Mouse (Mus musculus) cerebral cortex, adult 2 months (tissue): ENCODE data around the gene Btaf1.

ENCODE experiments used
- WGBS: fragments of 180-500 bp; shearing (Covaris S2); methylation state at CpG from one replicate; pipeline ENCODE4 v1.1.7; 2018; 5-methylcytosine and 5-hydroxymethylcytosine counted together

The Btaf1 gene

DNA sequence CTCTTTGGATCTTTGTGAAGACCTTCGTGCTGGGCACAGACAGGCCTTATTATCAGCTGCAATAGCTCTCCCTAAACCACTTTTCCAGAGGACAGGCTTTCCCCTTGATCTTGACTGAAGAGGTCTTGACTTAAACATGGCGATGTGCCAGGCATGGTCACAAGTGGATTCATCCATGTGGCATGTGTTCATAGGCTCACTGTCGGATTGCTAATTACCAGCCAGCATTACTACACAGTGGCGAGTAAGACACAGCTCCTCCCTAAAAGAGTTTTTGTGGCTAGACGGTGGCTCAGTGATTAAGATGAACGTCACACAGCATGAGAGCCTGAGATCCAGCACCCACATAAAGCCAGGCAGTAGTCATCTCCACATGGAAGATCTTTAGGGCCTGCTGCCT is 103.9 kb downstream of the Btaf1 start:
- WGBS = 52% methylated on average over 6 of the region's 6 CpGs

DNA sequence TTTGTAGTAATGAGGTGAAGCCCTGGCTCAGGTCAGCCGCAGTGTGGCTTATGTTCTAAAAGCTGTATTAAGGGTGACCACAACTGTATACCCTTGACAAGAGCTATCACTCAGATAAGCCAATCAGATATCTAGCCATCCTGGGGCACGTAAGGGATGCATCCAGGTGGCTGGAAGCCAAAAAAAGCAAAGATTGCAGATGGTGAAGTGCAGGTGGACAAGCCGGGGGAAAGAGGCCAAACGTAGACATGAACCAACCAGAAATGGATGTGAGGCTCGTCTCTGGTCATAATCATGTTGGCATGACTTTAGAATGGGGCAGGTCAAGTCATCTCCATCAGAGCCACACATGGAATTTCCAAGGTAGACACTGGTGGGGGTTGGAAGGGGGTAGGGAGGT is 105.6 kb downstream of the Btaf1 start:
- WGBS = 71% methylated on average over 5 of the region's 5 CpGs

GRCm38 (mm10) chr19:37032364-37032763 is 106.5 kb downstream of the Btaf1 start:
- WGBS = 51% methylated on average over 2 of the region's 2 CpGs

DNA sequence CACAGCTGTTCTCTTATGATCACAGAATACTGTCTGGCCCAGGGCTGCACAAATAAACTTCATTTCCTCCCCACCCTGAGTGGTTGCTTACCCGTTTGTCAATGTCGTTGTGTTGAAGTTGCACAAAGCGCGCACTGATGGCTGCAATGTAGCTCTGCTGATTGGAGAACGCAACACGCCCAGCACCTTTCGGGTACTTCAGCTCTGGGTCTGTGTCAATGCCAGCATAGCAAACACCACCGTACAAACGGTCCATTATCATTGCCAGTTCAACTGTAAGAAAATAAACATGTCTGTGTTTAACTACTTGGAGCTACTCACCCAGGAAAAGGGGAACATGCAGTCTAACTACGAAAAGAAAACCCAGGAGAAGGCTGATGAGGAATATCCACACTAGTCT is 118.6 kb downstream of the Btaf1 start:
- WGBS = 55% methylated on average over 10 of the region's 10 CpGs

- 81% methylated on average over 6 of the region's 6 CpGs for WGBS
Observed at GRCm38 (mm10) chr19:37048507-37048906, 122.6 kb downstream of the Btaf1 start.

- 59% methylated on average over 4 of the region's 4 CpGs for WGBS
Observed at GRCm38 (mm10) chr19:37050643-37051345, 124.9 kb downstream of the Btaf1 start.

- 43% methylated on average over 4 of the region's 4 CpGs for WGBS
Observed at GRCm38 (mm10) chr19:37055976-37056556, 130.2 kb downstream of the Btaf1 start.

- WGBS = 55% methylated on average over 8 of the region's 8 CpGs
Observed at GRCm38 (mm10) chr19:37057161-37057905, 131.5 kb downstream of the Btaf1 start.

DNA sequence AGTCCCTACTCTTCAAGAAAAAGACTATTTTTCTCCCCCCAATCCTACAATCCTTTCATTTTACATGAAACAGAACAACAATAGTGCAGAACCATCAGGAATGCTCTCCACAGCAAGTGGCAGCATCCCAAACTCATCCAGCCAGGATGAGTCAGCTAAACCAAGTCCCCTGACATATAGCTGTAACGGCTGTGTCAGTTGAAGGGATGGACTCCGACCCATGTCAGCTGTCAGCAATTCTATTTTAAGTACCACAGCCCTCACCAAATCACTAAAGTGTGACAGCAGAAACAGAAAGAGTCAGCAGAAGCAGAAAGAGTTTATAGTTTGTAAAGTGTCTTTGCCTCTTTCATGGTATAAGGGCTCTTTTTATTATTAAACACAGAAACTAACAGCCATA is 133.7 kb downstream of the Btaf1 start:
- WGBS = 28% methylated on average over 2 of the region's 2 CpGs

GRCm38 (mm10) chr19:37060078-37060477 is 134.2 kb downstream of the Btaf1 start:
- WGBS = 80% methylated on average over 4 of the region's 4 CpGs
